Mouse (Mus musculus) spleen, adult 2 months (tissue): ENCODE measurements at regions not wholly inside any gene's neighbourhood (a gene's known extent, or its start where the extent isn't known, plus 50 kb on each side); places are given as distances from the start of the nearest gene placed in this dataset.

ENCODE experiments used
- CTCF ChIP-seq: fragments of 200-500 bp; IDR thresholded peaks from 2 replicates; pipeline ENCODE4 v1.5.1; 2011; ENCODE audit warnings: mild to moderate bottlenecking, inconsistent platforms; ENCODE audit not compliant: insufficient read depth, insufficient read length, insufficient replicate concordance; ENCODE audit errors: extremely low read depth
- POLR2A ChIP-seq: fragments of 200-500 bp; IDR thresholded peaks from 2 replicates; pipeline ENCODE4 v1.6.1; 2011; ENCODE audit warnings: low read depth, low read length, inconsistent platforms

DNA sequence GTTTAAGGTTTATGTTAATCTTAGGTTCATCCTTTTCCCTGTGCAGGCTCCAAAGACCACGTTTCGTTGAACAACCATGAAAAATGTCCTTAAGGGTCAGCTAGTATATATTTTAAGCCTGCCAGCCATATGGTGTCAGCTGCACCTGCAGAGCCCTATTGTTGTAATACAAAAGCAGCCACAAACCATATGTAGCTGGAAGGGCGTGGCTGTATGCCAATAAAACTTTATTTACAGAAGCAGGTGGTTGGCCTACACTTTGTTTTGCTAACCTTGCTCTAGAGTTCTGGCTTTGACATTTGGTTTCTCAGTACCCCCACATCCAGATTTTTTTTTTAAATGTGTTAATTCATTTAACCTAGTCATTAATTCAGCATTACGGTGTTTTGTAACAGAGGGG lies 711.1 kb upstream of the Car8 start:
- TF ChIP-seq CTCF (no peak), POLR2A (no peak)
